Mouse (Mus musculus) hindbrain, embryonic 13.5 days (tissue): ENCODE results near the gene Dock4. TPM values are rescaled to one million over a fixed set of nuclear protein-coding genes. Genes with fewer than 3 reads are reported as not detected.
"Not testable (repeated sequence)": the region's sequence is repeated elsewhere in the genome, so short reads cannot be mapped to it uniquely, and the experiment has no call there.

ENCODE experiments used
- ATAC-seq: fragments of 200-750 bp; cut with Nextera tagmentation; 2 replicates; pipeline ENCODE4 v1.8.0; 2017; ENCODE audit warnings: moderate TSS enrichment; ENCODE audit not compliant: low FRiP score
- H3K27ac ChIP-seq: fragments of 300-500 bp; sonication (generic); 2 replicates; pipeline ENCODE4 v1.5.1; 2015; ENCODE audit warnings: inconsistent platforms, mild to moderate bottlenecking, moderate library complexity
- H3K27me3 ChIP-seq: fragments of 300-500 bp; sonication (generic); 2 replicates; pipeline ENCODE4 v1.6.1; 2015; ENCODE audit warnings: mild to moderate bottlenecking, inconsistent platforms
- H3K36me3 ChIP-seq: fragments of 300-500 bp; sonication (generic); 2 replicates; pipeline ENCODE4 v1.6.1; 2015; ENCODE audit warnings: mild to moderate bottlenecking, inconsistent platforms
- H3K4me1 ChIP-seq: fragments of 300-500 bp; sonication (generic); replicated peaks from 2 replicates; pipeline ENCODE4 v1.6.1; 2015; ENCODE audit warnings: inconsistent platforms
- H3K4me2 ChIP-seq: fragments of 300-500 bp; sonication (generic); 2 replicates; pipeline ENCODE4 v1.6.1; 2015; ENCODE audit warnings: inconsistent platforms, mild to moderate bottlenecking, moderate library complexity
- H3K4me3 ChIP-seq: fragments of 300-500 bp; sonication (generic); 2 replicates; pipeline ENCODE4 v1.5.1; 2015; ENCODE audit warnings: mild to moderate bottlenecking, inconsistent platforms
- H3K9ac ChIP-seq: fragments of 300-500 bp; sonication (generic); 2 replicates; pipeline ENCODE4 v1.6.1; 2015; ENCODE audit warnings: mild to moderate bottlenecking, inconsistent platforms
- H3K9me3 ChIP-seq: fragments of 300-500 bp; sonication (generic); 2 replicates; pipeline ENCODE4 v1.6.1; 2016; ENCODE audit warnings: inconsistent platforms
- WGBS: fragments of 180-500 bp; shearing (Covaris S2); methylation state at CpG from one replicate; pipeline ENCODE4 v1.1.7; 2015; 5-methylcytosine and 5-hydroxymethylcytosine counted together
- polyA plus RNA-seq: library from polyadenylated mRNA; unstranded; fragments of >200 nt; fragmentation: Nextera tagmentation; extraction: Ambion mirVana; gene quantifications from 2 replicates; pipeline ENCODE4 v1.2.1, GENCODE M21; 2015

The Dock4 gene
- polyA plus RNA-seq, 1 experiment from 2014 or later = 43.4 TPM

- no peak for ATAC-seq
- Histone ChIP-seq H3K4me1 (no peaks in the 10 kb centered on the region), H3K9ac (no peak overlapping the region), H3K36me3 (no peaks in the 10 kb centered on the region; the same call in 1 of the 2 replicates), H3K4me3 (no peak overlapping the region), H3K27ac (no peak overlapping the region), H3K9me3 (0 out of 2 replicates have a peak, but pooled peaks cover 4% of the 10 kb centered on the region), H3K4me2 (no peak overlapping the region), H3K27me3 (no peaks in the 10 kb centered on the region)
- WGBS = 95% methylated on average over 7 of the region's 7 CpGs
Measured at GRCm38 (mm10) chr12:40854705-40855367, 409.1 kb downstream of the Dock4 start.

GRCm38 (mm10) chr12:40857466-40857865 lies 411.7 kb downstream of the Dock4 start:
- Histone ChIP-seq H3K4me1 (no peaks in the 10 kb centered on the region), H3K4me3 (no peak overlapping the region), H3K9ac (no peak overlapping the region), H3K4me2 (no peak overlapping the region), H3K9me3 (0 out of 2 replicates have a peak, but pooled peaks cover 4% of the 10 kb centered on the region), H3K36me3 (no peaks in the 10 kb centered on the region; the same call in 1 of the 2 replicates), H3K27ac (no peak overlapping the region), H3K27me3 (no peaks in the 10 kb centered on the region)
- no peak for ATAC-seq
- 92% methylated on average over 6 of the region's 7 CpGs for WGBS

- not testable (repeated sequence) for H3K36me3 ChIP-seq, H3K4me2 ChIP-seq, ATAC-seq, H3K4me3 ChIP-seq, H3K9me3 ChIP-seq, H3K9ac ChIP-seq, H3K27me3 ChIP-seq, H3K4me1 ChIP-seq, H3K27ac ChIP-seq
- whole genome bisulfite sequencing = 86% methylated on average over 7 of the region's 7 CpGs
Measured at GRCm38 (mm10) chr12:40858763-40859162, 413.0 kb downstream of the Dock4 start.

GRCm38 (mm10) chr12:40870387-40870786 lies 424.6 kb downstream of the Dock4 start:
- Histone ChIP-seq H3K27me3 (no peaks in the 10 kb centered on the region), H3K4me1 (no peaks in the 10 kb centered on the region), H3K4me2 (no peak overlapping the region), H3K36me3 (no peaks in the 10 kb centered on the region), H3K9me3 (no peaks in the 10 kb centered on the region), H3K9ac (no peak overlapping the region), H3K27ac (no peak overlapping the region), H3K4me3 (no peak overlapping the region)
- no peak for ATAC-seq
- WGBS = 98% methylated on average over 5 of the region's 5 CpGs

GRCm38 (mm10) chr12:40872716-40873115 lies 427.0 kb downstream of the Dock4 start:
- Histone ChIP-seq H3K27ac (no peak overlapping the region), H3K9me3 (no peaks in the 10 kb centered on the region), H3K4me2 (no peak overlapping the region), H3K9ac (no peak overlapping the region), H3K36me3 (no peaks in the 10 kb centered on the region), H3K4me1 (no peaks in the 10 kb centered on the region), H3K4me3 (no peak overlapping the region), H3K27me3 (no peaks in the 10 kb centered on the region)
- 95% methylated on average over 3 of the region's 3 CpGs for WGBS
- ATAC-seq = no peak

- H3K9me3 ChIP-seq, H3K4me3 ChIP-seq, H3K27me3 ChIP-seq, H3K4me2 ChIP-seq, ATAC-seq, H3K4me1 ChIP-seq, H3K9ac ChIP-seq, H3K36me3 ChIP-seq, H3K27ac ChIP-seq: not testable (repeated sequence)
- WGBS = 86% methylated on average over 7 of the region's 7 CpGs
Measured at GRCm38 (mm10) chr12:40873267-40873666, 427.5 kb downstream of the Dock4 start.

GRCm38 (mm10) chr12:40884976-40885375 lies 439.2 kb downstream of the Dock4 start:
- 96% methylated on average over 3 of the region's 3 CpGs for WGBS
- no peak for ATAC-seq

GRCm38 (mm10) chr12:40885377-40885776 lies 439.6 kb downstream of the Dock4 start:
- no peaks in the 10 kb centered on the region for H3K4me1 ChIP-seq
- ATAC-seq = no peak

More at GRCm38 (mm10) chr12:40884976-40885375, 439.2 kb downstream of the Dock4 start:
- Histone ChIP-seq H3K4me3 (no peak overlapping the region), H3K27me3 (no peaks in the 10 kb centered on the region), H3K9ac (no peak overlapping the region), H3K9me3 (no peaks in the 10 kb centered on the region), H3K36me3 (no peaks in the 10 kb centered on the region), H3K27ac (no peak overlapping the region), H3K4me2 (no peak overlapping the region), H3K4me1 (no peaks in the 10 kb centered on the region)

GRCm38 (mm10) chr12:40887496-40887895 lies 441.7 kb downstream of the Dock4 start:
- Histone ChIP-seq H3K36me3 (no peaks in the 10 kb centered on the region), H3K27me3 (no peaks in the 10 kb centered on the region), H3K9ac (no peak overlapping the region), H3K4me1 (no peaks in the 10 kb centered on the region), H3K4me2 (no peak overlapping the region), H3K9me3 (no peaks in the 10 kb centered on the region), H3K4me3 (no peak overlapping the region), H3K27ac (no peak overlapping the region)
- ATAC-seq = no peak
- WGBS = 51% methylated on average over 2 of the region's 2 CpGs

More at GRCm38 (mm10) chr12:40885377-40885776, 439.6 kb downstream of the Dock4 start:
- H3K4me3 ChIP-seq = no peak overlapping the region
- H3K36me3 ChIP-seq = no peaks in the 10 kb centered on the region
- 93% methylated on average over 6 of the region's 6 CpGs for WGBS
- H3K9me3 ChIP-seq = no peaks in the 10 kb centered on the region
- no peak overlapping the region for H3K4me2 ChIP-seq
- H3K9ac ChIP-seq = no peak overlapping the region
- H3K27me3 ChIP-seq = no peaks in the 10 kb centered on the region
- H3K27ac ChIP-seq = no peak overlapping the region

GRCm38 (mm10) chr12:40888261-40888791 lies 442.6 kb downstream of the Dock4 start:
- no peaks in the 10 kb centered on the region for H3K27me3 ChIP-seq
- H3K9ac ChIP-seq = no peak overlapping the region
- ATAC-seq = no peak
- no peaks in the 10 kb centered on the region for H3K9me3 ChIP-seq
- H3K4me3 ChIP-seq = no peak overlapping the region
- H3K36me3 ChIP-seq = no peaks in the 10 kb centered on the region
- H3K27ac ChIP-seq = no peak overlapping the region
- no peaks in the 10 kb centered on the region for H3K4me1 ChIP-seq
- no peak overlapping the region for H3K4me2 ChIP-seq
- 57% methylated on average over 2 of the region's 2 CpGs for whole genome bisulfite sequencing

GRCm38 (mm10) chr12:40888829-40889228 lies 443.1 kb downstream of the Dock4 start:
- no peaks in the 10 kb centered on the region for H3K27me3 ChIP-seq
- no peak overlapping the region for H3K4me2 ChIP-seq
- no peaks in the 10 kb centered on the region for H3K9me3 ChIP-seq
- WGBS = 57% methylated on average over 1 of the region's 1 CpGs
- H3K4me1 ChIP-seq = no peaks in the 10 kb centered on the region
- no peaks in the 10 kb centered on the region for H3K36me3 ChIP-seq
- no peak overlapping the region for H3K9ac ChIP-seq
- no peak for ATAC-seq
- H3K27ac ChIP-seq = no peak overlapping the region
- no peak overlapping the region for H3K4me3 ChIP-seq

GRCm38 (mm10) chr12:40889534-40889933 lies 443.8 kb downstream of the Dock4 start:
- Histone ChIP-seq H3K4me2 (no peak overlapping the region), H3K4me1 (no peaks in the 10 kb centered on the region), H3K27ac (no peak overlapping the region), H3K27me3 (no peaks in the 10 kb centered on the region), H3K36me3 (no peaks in the 10 kb centered on the region), H3K9ac (no peak overlapping the region), H3K9me3 (no peaks in the 10 kb centered on the region), H3K4me3 (no peak overlapping the region)
- no peak for ATAC-seq
- 86% methylated on average over 3 of the region's 3 CpGs for WGBS

GRCm38 (mm10) chr12:40891168-40891567 lies 445.4 kb downstream of the Dock4 start:
- Histone ChIP-seq H3K27ac (no peak overlapping the region), H3K36me3 (no peaks in the 10 kb centered on the region), H3K4me3 (no peak overlapping the region), H3K4me2 (no peak overlapping the region), H3K27me3 (no peaks in the 10 kb centered on the region), H3K9me3 (no peaks in the 10 kb centered on the region), H3K9ac (no peak overlapping the region), H3K4me1 (no peaks in the 10 kb centered on the region)
- no peak for ATAC-seq
